Mouse (Mus musculus): ENCODE measurements at regions not wholly inside any gene's neighbourhood (a gene's known extent, or its start where the extent isn't known, plus 50 kb on each side); places are given as distances from the start of the nearest gene placed in this dataset.

- TF ChIP-seq CTCF (IDR thresholded peaks at IDR 0.05; ENCODE audit: extremely low read depth, insufficient read length, insufficient replicate concordance, low read depth, low read length) (no peak), POLR2A (IDR thresholded peaks at IDR 0.05; ENCODE audit: low read depth, low read length) (no peak)
Measured at GRCm38 (mm10) chr12:107754885-107755284, 248.5 kb downstream of the Bcl11b start.

Measured in small intestine, adult 2 months (tissue).